Mouse (Mus musculus): ENCODE data around the gene Ihh.

Gene Ihh

DNA sequence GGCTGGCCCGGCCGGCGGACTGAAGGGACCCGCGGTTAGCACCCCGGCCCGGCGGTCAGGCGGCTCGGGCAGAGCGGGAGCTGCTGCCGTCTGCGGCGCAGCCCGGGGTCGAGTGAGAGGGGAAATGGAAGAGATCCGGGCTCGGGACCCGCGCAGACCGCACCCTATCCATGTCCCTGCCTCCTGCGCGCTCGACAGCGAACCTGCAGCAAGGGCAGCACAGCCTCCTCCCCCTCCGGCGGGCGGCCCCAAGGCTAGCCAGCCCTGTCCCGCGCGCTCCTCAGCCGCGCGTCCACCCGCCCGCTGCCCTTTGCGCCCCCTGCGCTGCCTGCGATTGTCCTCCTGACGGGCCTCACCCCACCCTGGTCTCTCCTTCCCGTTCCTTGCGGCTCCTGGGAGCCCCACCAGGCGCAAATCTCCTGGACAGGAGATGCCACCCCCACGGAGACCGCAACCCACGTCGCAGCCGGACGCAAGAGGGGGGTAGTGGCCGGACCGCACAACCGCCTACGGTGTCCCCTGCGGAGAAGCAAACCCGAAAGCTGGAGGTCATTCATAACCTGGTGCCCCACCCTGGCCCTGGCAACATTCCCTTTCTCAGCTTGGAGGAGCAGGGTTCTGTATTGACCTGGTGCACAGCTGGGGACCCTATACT lies at the start of gene Ihh:
Gene Ihh (minus strand): TSS at position 117 of the 655 bp plus-strand sequence.
- DNase-seq = no peak

GRCm38 (mm10) chr1:75001183-75001582 lies 49.7 kb upstream of the Ihh start:
- no peak for DNase-seq

DNA sequence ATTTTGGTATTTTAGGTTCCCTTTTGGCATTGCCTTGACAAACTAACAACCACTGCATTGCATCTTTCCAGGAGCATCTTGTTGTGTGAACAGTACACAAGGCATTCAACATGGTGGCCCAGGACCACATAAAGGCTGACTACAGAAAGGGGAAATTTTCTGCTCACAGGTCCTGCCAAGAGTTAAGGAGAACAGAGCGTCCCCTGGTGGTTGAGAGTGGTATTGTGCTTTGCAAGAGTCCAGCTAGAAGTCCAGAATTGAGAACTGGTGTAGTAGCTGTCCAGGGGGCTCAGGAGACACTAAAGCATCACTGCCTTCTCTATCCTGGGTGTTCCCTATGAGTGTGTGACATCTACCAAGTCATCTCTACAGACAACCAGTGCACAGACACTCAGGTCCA lies 49.0 kb upstream of the Ihh start:
- peak; percentile 41 for DNase-seq

DNA sequence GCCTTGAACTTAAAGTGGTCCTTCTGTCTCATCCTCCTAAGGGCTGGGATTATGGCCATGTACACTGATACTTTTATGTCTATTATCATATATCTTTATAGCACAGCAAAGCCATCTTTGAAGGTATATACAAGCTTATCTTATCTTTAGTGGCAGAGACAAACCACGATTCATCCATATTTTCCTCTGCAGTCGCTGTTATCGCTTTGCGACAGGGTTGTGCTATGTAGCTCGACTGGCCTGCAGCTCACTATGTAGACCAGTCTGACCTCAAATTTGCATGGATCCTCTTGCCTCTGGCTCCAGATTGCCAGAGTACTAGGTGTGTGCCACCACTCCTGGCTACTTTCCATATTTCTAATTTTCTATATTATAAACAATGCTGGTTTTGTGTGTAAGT lies 47.7 kb upstream of the Ihh start:
- no peak for DNase-seq

DNA sequence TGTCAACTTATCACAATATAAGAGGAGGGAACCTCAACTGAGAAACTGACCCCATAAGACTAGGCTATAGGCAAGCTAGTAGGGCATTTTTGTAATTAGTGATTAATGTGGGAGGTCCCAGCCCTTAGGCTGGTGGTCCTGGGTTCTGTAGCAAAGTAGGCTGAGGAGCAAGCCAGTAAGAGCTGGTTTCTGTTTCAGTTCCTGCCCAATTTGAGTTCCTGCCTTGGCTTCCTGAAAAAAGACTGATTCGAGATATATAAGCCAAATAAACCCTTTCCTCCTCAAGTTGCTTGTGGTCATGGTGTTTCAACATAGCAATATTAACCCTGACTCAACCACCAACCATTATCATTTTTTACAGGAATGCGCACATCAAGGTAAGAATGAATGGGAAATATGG lies 45.8 kb upstream of the Ihh start:
- DNase-seq = no peak

DNA sequence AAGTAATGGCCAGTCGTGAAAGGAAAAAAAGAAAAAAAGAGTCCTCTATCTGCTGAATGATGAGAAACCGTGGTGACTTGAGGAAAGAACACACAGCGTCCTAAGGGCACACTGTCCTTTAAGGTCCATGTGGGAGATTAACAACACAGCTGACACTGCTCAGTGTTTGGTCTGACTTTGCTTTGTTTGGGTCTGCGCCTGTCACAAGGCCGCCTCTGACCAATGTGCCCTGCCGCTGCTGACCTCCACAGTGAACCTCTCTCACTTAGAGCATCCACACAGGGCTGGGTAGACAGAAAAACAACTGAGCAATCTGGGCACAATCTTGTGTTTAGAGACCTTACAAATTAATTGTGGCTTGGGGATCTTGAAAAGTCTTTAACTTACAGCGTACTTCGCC lies 25.5 kb upstream of the Ihh start:
- DNase-seq = no peak

GRCm38 (mm10) chr1:74975936-74976335 lies 24.5 kb upstream of the Ihh start:
- no peak for DNase-seq

DNA sequence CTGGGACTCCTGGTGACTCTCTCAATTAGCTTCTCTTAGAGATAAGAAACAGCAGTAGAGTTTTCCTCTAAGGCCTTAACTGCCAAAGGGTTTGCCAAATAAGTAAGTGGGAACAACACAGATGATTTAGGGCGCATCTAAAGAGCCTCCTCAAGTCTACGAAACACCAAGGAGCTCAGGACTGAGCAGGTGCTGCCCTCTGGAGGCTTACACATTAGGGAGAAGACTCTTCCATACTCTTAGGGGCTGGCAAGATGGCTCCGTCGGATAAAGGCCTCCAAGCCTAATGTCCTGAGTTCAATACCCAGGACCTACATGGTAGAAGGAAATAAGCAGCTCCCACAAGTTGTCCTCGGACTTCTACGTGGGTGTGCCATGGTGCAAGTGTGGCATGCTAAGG lies 22.1 kb upstream of the Ihh start:
- DNase-seq = no peak

DNA sequence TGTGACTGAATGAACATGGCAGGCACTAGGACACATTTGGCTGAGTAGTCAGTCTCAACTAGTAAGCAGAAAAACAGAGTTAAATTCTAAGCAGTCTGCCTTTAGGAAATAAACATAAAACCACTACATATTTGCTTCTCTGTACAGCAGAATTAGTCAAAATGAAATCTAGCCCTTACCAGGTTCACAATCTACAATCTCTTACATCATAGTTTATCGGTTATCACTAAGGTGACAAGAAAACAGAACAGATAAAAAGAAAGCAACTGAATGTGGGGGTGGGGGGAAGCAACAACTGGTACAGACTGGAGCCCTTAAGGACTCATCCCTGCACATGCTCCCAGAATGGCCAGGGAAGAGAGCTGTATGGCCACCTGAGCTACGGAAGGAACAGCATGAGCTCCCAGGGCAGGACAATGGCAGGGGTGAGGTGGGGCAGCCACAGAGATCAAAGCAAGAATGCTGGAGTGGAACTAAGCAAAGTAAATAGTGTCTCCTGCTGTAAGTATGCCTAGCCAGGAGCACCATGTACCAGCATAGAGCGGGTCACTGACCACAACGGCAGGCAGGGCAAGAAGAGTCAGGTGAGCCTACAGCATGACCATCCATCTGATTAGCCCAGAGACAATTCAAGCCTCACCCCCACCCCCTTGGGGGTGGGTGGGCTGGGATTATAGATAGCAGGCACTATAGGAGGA lies 20.0 kb upstream of the Ihh start:
- no peak for DNase-seq

DNA sequence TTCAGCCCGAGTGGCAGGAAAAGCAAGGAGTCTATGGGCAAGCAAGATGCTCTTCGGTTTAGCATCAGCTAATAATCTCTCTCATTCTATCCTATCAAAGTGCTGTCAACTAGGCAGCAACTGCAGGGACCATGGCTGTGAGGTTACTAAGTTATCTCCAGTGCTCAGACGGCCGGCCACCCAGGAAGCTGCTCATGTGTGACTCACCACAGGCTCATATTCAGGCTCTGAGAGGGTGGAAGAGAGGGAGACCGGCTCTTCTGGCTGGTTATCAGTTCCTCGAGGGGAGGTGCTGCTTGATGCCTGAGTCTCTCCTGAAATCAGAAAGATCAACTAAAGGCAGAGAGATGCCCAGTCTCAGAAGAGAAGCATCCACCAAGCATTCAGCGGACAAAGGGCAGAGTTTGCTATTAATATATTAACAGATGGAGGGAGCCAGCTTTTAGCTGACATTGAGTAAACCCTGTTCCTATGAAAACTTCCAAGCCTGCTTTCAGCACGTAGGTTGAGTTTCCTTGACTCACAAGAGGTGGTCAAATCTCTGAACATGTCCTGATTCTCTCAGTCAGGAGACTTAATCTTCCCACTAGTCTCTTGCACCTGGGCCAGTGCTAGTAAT lies 16.6 kb upstream of the Ihh start:
- DNase-seq = no peak

GRCm38 (mm10) chr1:74964494-74965215 lies 13.2 kb upstream of the Ihh start:
- DNase-seq = peak; percentile 59

GRCm38 (mm10) chr1:74962853-74963227 lies 11.4 kb upstream of the Ihh start:
- no peak for DNase-seq

GRCm38 (mm10) chr1:74962126-74962852 lies 10.8 kb upstream of the Ihh start:
- no peak for DNase-seq

- DNase-seq = no peak
These were observed 10.2 kb upstream of the Ihh start for GRCm38 (mm10) chr1:74961722-74962121.

DNA sequence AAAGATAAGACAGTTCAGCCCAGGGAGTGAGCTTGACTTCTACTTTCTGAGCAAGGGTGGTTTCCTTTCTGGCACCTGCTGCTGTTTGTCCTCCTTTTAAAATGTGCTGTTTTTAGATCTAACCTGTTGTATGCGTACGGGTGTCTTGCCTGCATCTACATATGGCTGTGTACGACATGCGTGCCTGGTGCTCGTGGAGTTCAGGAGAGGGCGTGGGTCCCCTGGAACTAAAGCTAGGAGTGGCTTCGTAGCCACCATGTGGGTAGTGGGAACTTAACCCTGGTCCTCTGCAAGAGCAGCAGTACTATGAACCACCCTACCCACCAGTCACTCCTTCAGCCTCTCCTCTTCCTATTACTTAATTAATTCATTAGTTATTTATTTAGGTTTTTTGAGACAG lies 8.6 kb upstream of the Ihh start:
- DNase-seq = no peak

GRCm38 (mm10) chr1:74950576-74951490 lies 639 bp downstream of the Ihh start:
- DNase-seq = no peak

- no peak for DNase-seq
These were observed 1.4 kb downstream of the Ihh start for GRCm38 (mm10) chr1:74950066-74950465.

GRCm38 (mm10) chr1:74949666-74950050 lies 1.8 kb downstream of the Ihh start:
- DNase-seq = no peak

DNA sequence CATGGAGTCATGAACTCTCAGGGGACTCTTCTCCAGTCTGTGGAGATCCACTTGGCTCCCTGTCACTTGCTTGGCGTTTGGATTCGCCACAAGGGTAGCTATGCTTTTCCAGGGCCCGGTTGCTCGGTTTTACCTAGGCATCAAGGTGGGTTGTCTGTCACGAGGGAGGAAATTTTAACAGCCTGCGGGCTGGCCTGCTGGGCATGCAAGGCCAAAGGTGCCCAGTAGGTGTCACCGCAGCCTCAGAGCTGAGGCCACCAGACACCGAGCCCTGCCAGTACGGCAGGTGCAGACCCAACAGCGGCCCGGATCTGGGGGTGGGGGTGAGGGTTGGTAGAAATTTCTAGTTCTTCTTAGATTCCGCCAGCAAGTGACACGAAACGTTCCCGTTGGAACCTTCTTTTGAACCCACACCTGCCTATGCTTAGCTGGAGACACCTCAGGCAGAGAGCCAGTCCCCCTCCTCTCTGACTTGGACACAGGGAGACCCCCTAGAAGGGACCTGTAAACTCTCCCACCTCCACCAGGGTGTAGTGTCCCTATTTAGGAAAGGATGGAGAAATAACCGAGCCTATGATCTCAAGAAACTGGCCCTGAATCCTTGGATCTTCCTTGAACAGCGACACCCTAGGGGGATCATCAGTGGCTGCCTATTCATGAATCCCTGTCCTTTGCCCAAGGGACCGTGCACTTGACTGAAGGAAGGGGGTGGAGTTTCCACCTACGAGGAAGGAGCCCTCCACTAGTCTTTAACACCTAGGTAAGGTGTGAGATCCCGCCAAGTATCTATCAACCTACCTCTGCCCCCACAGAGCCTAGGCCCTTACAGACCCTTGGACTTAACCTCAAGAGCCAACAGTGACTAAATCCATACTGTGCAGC lies 2.4 kb downstream of the Ihh start:
- peak; percentile 73 for DNase-seq

DNA sequence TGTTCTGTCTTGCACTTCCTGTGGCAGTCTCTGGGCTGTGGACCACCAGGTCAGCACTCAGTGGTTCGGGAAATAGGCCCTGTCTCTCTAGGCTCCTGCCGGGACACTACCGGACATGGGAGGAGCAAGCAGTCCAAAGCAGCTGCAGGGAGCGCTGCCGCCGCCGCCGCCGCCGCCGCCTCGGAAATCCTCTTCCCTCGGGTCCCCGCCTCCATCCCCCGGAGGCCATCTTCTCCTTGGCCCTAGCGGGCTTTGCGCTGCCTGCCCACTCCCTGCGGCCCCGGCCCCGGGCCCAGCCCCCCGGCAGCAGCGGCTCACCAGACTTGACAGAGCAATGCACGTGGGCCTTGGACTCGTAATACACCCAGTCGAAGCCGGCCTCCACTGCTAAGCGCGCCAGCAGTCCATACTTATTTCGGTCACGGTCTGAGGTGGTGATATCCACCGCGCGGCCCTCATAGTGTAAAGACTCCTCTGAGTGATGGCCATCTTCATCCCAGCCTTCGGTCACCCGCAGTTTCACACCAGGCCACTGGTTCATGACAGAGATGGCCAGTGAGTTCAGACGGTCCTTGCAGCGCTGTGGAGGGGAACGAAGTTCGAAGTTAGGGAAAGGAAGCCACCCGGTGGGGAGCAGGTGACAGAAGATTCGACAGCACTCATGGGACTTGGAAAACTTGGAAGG lies 3.3 kb downstream of the Ihh start:
- DNase-seq = no peak

Data from cerebellum, adult 8-10 months (tissue).